Mouse (Mus musculus) erythroblast, embryonic 14.5 days (primary cell): ENCODE measurements around the gene Snap29. TPM values are rescaled to one million over a fixed set of nuclear protein-coding genes. Genes with fewer than 3 reads are reported as not detected.

ENCODE experiments used
- H3K27me3 ChIP-seq: 2 replicates; pipeline ENCODE4 v1.6.1; 2012; ENCODE audit warnings: inconsistent platforms; ENCODE audit not compliant: control insufficient read depth
- H3K36me3 ChIP-seq: 2 replicates; pipeline ENCODE4 v1.6.1; 2012; ENCODE audit warnings: mild to moderate bottlenecking, inconsistent platforms; ENCODE audit not compliant: control insufficient read depth
- H3K4me1 ChIP-seq: 2 replicates; pipeline ENCODE4 v1.6.1; 2012; ENCODE audit warnings: inconsistent platforms; ENCODE audit not compliant: control insufficient read depth
- H3K4me3 ChIP-seq: replicated peaks from 2 replicates; pipeline ENCODE3; 2012; ENCODE audit warnings: moderate library complexity, mild to moderate bottlenecking, inconsistent platforms
- H3K9me3 ChIP-seq: 2 replicates; pipeline ENCODE4 v1.6.1; 2012; ENCODE audit warnings: low read length, inconsistent platforms, mixed read lengths; ENCODE audit not compliant: control insufficient read depth
- GATA1 ChIP-seq: IDR thresholded peaks from 2 replicates; pipeline ENCODE4 v1.6.1; 2012; ENCODE audit warnings: low read length, inconsistent platforms, mixed read lengths
- TAL1 ChIP-seq: IDR thresholded peaks from 3 replicates; pipeline ENCODE4 v1.6.1; 2012; ENCODE audit warnings: low read length, inconsistent platforms, mixed read lengths
- polyA plus RNA-seq: library from polyadenylated mRNA; stranded (reverse); fragments of >175 nt; gene quantifications from 2 replicates; pipeline ENCODE4 v1.2.3, GENCODE M21; 2012

Gene Snap29
- 0.49 and 0.66 TPM in 2 replicates for polyA plus RNA-seq

- no peak for TF ChIP-seq TAL1
- no peak for TF ChIP-seq GATA1
- Histone ChIP-seq H3K4me3 (peak within 1 kb of the TSS; percentile 88), H3K36me3 (peaks cover 32% of the 10 kb centered on the region), H3K9me3 (no peaks in the 10 kb centered on the region), H3K27me3 (no peaks in the 10 kb centered on the region), H3K4me1 (peaks cover 57% of the 10 kb centered on the region)
Observed at GRCm38 (mm10) chr16:17405736-17406443, at the start of gene Snap29, which contains the start of gene Pi4ka. TSS of gene Snap29 (plus strand) at chr16:17405986. TSS of gene Pi4ka (minus strand) at chr16:17406314.

GRCm38 (mm10) chr16:17356031-17356430 is 49.8 kb upstream of the Snap29 start:
- no peaks in the 10 kb centered on the region for H3K27me3 ChIP-seq
- H3K36me3 ChIP-seq = peaks cover 68% of the 10 kb centered on the region
- H3K4me3 ChIP-seq = no peak overlapping the region
- TF ChIP-seq GATA1 (no peak), TAL1 (no peak)
- H3K9me3 ChIP-seq = no peaks in the 10 kb centered on the region
- no peaks in the 10 kb centered on the region for H3K4me1 ChIP-seq

- TF ChIP-seq GATA1 = no peak
- no peak for TF ChIP-seq TAL1
- Histone ChIP-seq H3K36me3 (peaks cover 65% of the 10 kb centered on the region), H3K4me1 (peaks cover 4% of the 10 kb centered on the region), H3K4me3 (no peak overlapping the region), H3K9me3 (no peaks in the 10 kb centered on the region), H3K27me3 (no peaks in the 10 kb centered on the region)
Observed at GRCm38 (mm10) chr16:17358787-17359186, 47.0 kb upstream of the Snap29 start.

- TF ChIP-seq GATA1 (no peak), TAL1 (no peak)
- Histone ChIP-seq H3K4me3 (no peak overlapping the region), H3K9me3 (no peaks in the 10 kb centered on the region), H3K27me3 (no peaks in the 10 kb centered on the region), H3K4me1 (peaks cover 7% of the 10 kb centered on the region), H3K36me3 (peaks cover 51% of the 10 kb centered on the region)
Observed at GRCm38 (mm10) chr16:17382306-17382705, 23.5 kb upstream of the Snap29 start.

GRCm38 (mm10) chr16:17383594-17384326 is 22.0 kb upstream of the Snap29 start:
- no peak for TF ChIP-seq GATA1
- no peak for TF ChIP-seq TAL1
- H3K27me3 ChIP-seq = no peaks in the 10 kb centered on the region
- peaks cover 7% of the 10 kb centered on the region for H3K4me1 ChIP-seq
- H3K9me3 ChIP-seq = no peaks in the 10 kb centered on the region
- peaks cover 45% of the 10 kb centered on the region for H3K36me3 ChIP-seq
- no peak overlapping the region for H3K4me3 ChIP-seq

GRCm38 (mm10) chr16:17392784-17393183 is 13.0 kb upstream of the Snap29 start:
- Histone ChIP-seq H3K36me3 (peaks cover 5% of the 10 kb centered on the region; the same call in 1 of the 2 replicates), H3K9me3 (no peaks in the 10 kb centered on the region), H3K4me3 (no peak overlapping the region), H3K4me1 (peaks cover 3% of the 10 kb centered on the region), H3K27me3 (no peaks in the 10 kb centered on the region)
- TF ChIP-seq TAL1 = no peak
- no peak for TF ChIP-seq GATA1

GRCm38 (mm10) chr16:17402855-17403254 is 2.9 kb upstream of the Snap29 start:
- Histone ChIP-seq H3K4me3 (no peak overlapping the region), H3K4me1 (peaks cover 30% of the 10 kb centered on the region), H3K27me3 (no peaks in the 10 kb centered on the region), H3K9me3 (no peaks in the 10 kb centered on the region), H3K36me3 (peaks cover 11% of the 10 kb centered on the region)
- no peak for TF ChIP-seq GATA1
- TF ChIP-seq TAL1 = no peak

GRCm38 (mm10) chr16:17405271-17405696 is 502 bp upstream of the Snap29 start:
- peaks cover 33% of the 10 kb centered on the region for H3K36me3 ChIP-seq
- peak overlapping the region; percentile 88 for H3K4me3 ChIP-seq
- TF ChIP-seq GATA1 (no peak), TAL1 (no peak)
- H3K9me3 ChIP-seq = no peaks in the 10 kb centered on the region
- H3K4me1 ChIP-seq = peaks cover 51% of the 10 kb centered on the region
- H3K27me3 ChIP-seq = no peaks in the 10 kb centered on the region

- peaks cover 57% of the 10 kb centered on the region for H3K4me1 ChIP-seq
Observed at GRCm38 (mm10) chr16:17406512-17407231, 886 bp downstream of the Snap29 start.

More at GRCm38 (mm10) chr16:17406512-17407231, 886 bp downstream of the Snap29 start:
- no peak for TF ChIP-seq TAL1
- no peak for TF ChIP-seq GATA1
- no peaks in the 10 kb centered on the region for H3K9me3 ChIP-seq
- H3K27me3 ChIP-seq = no peaks in the 10 kb centered on the region
- H3K36me3 ChIP-seq = peaks cover 30% of the 10 kb centered on the region
- peak overlapping the region; percentile 88 for H3K4me3 ChIP-seq
